Mouse (Mus musculus) thymus, postnatal 36 days (tissue): Measurements from ENCODE around the gene Suclg2.
"Not testable (repeated sequence)": the region's sequence is repeated elsewhere in the genome, so short reads cannot be mapped to it uniquely, and the experiment has no call there.

Experiments used
- DNase-seq, 2 experiments: peaks; one replicate each; pipeline ENCODE4 v3.0.0; 2022; ENCODE audit warnings: mixed read lengths in 2 of 2

Suclg2 gene

DNA sequence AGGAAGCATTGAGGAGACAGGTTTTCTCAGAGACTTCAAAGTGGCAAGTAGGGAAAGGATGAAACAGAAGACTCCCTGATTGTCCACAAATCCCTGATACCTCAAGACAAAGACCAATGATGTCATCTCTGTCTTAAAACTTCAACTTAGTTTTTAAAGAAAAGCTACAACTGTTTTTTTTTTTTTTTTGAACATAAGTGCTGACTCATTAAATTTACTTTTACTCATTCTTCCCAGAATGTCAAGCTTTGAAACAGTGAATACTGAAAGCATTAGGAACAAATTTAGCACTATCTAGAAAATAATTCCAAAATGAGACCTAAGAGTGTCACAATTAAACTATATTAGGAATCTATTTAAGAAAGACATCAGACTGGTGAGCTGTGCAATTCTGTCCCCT, 98.8 kb downstream of the Suclg2 start:
- no peak for DNase-seq

DNA sequence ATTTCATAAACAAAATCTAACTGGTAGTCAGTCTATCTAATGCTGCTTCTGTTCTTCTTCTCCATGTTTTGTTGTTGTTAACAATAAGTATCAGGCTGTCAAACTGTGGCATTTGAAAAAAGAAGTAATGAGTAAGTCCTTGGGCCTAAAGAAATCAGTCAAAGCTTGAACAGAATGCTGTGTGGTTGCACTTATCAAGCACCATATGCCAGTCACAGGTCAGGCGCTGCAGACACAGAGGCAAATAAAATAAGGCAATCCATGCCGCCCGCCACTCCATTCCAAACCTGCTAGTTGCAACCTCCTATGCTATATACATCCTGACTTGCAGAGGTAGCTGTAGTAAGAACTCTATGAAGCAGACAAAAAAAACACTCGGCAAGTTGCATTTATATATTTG, 100.2 kb downstream of the Suclg2 start:
- DNase-seq, result no peak

DNA sequence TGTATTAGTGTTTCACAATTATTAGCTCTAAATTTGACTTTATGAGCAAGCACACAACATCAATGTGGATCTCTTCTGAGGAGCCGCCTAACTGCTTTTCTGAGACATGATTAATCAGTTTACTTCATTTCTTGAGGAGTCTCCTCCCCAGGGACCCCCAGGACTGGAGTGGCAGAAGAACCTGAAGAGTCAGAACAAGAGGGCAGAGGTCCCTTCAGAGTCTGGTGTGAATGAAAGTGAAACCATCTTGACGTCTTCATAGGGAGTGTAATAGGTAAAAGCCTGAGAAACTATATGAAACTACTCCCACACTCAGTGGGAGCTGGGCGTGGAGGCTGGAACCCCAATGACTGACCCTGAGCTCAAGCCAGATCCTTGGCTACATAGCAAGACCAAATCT, 105.4 kb downstream of the Suclg2 start:
- DNase-seq, result no peak

DNA sequence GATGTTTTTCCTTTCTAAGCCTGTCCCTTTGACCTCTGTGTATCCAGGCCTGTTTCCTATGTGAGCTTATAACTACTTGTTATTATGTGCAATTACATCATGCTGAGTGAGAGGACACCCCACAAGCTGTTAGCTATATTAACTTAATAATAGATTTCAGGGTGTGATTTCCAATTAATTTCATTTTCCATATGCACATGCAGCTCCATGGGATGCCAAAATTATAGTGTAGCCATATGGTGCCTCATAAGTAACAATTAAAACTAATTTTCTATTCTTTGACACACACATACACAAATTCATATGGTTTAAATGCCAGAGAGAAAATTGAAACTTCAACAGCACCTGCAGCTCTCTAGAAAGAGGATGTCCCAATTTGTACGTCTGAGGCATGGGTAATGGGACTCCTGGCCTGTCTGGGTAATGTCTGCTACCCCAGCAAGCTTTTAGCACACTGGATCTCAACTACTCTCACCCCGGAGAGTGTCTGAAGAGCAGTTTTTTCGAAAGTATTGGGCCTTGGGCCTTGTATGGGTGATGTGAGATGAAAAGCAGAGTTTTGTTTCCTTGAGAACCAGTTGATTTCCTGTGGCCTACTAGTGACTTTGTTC, 106.1 kb downstream of the Suclg2 start:
- no peak for DNase-seq

DNA sequence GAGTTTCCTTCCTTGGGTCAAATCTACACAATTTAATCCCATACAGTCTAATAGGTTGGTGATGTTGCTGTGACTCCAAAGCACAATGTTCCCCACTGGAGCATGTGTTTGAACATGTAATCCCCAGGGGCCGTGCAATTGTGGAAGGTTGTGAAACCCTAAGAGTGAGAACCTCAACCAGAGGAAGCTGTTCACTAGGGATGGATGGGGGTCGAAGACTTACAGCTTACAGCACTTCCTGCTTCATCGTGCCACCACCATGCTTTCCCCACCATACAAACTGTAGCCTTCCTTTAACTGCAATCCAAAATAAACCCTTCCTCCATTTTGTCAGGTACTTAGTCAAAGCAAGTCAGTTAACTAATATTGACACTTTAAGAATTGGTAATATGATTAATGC, 107.5 kb downstream of the Suclg2 start:
- no peak for DNase-seq

DNA sequence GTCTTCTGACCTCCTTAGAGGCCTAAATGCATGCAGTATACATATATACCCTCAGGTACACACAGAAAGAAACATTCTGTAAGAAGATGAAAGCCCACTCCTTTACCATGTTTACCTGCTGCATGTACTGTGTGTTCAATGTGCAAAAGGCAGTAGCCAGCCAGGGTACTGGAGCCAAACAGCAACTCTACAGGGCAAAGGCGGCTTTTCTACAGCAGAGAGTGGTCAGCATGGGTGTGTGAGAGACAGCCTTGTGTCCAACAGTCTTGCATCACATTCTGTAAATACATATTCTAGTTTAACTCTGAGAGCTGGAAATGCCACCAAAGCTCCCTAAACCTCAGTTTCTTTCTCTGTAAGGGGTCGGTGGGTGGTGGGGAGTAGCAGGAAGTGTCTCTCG, 110.5 kb downstream of the Suclg2 start:
- no peak for DNase-seq

DNA sequence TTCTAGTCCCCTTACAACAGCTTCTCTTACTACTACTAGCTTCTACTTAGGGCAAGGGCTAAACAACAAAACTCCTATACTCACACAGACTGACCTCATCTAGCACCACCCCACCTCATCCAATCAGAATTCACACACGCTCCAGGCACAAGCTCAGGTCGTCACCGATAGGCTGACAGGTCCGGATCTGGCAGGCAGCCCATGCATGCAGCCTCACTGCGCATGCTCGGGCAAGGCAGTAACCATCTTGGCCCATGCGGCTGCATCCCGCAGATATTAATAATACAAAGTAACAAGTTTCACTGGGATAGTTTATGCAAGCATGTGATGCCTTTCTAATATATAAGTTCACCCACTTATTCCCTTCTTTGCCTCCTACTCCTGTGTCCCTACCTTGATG, 117.9 kb downstream of the Suclg2 start:
- DNase-seq, result not testable (repeated sequence)

DNA sequence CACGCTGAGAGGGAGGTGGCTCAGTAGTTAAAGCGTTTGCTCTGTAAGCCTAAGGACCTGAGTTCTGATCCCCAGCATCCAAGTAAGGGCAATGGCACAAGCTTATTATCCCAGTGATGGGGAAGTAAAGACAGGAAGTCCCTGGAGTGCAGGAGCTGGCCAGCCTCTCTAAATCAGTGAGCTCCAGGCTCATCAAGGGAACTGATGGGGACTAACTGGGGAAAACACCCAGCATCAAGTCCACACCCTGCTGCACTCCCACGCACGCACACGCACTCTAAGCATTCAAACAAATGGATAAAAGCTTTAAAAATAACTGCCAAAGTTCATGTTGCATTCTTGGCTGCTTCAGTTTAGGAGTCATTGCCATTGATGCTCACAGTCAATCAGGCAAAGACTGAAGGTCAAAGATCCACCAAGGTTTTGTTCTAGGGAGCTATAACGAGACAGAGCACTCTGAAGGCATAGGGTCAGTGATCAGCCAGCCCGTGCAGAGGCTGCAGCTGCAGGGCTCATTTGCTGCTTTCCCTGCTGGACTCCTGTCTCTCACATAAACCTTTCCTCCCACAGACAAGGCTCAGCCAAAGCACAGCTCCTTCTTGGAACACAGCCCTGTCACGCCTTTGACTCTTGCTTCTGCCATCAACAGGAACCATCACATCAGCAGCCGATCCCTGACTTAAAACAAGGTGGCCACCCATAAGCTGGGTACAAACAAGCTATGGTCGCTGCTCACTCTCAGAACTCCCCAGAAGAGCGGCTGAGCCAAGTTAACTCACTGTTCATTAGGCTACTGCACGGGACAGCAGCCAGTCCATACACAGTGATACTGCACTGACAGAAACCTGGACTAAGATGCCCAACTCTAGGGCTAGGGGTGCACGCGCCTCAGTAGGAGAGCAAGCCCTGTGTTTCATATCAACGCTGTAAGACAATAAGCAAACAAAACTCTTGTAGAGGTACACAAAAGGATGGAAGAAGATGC, 121.5 kb downstream of the Suclg2 start:
- DNase-seq, result no peak

DNA sequence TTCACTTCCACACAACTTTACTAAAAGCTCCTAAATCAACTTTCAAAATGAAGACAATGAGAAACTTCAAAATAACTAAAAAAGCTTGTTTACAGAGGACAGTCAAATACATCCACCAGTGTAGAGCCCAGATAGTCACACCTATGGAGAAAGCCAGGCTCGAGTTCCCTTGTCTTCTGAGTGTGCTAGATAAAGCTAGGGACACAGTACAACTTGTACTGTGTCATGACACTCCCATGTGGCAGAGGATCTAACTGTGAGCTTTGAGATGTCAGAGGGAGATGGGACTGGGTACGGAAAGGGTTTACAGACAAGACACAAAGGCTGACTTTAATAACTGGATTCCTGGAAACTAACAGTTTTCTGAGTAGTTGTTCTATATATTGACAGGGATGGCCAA, 122.7 kb downstream of the Suclg2 start:
- DNase-seq, result no peak

DNA sequence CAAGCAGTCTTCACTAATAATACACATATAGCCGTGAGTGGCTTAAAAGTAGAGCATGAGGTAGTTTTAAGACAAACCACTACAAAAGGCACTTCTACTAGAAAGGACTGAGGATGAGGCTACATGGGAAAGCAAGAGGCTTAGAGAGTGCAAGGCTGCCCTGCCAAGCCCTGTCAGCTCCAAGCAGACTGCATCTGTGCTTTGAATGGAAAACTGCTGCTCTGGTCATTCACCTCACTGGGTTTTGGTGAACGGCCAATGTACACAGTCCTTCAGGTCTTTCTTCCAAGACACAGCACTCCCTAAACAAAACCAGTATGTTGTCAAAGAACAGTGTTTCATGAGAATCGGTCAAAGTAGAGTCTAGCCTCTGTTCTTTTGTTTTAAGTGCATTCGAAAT, 124.4 kb downstream of the Suclg2 start:
- DNase-seq, result no peak

DNA sequence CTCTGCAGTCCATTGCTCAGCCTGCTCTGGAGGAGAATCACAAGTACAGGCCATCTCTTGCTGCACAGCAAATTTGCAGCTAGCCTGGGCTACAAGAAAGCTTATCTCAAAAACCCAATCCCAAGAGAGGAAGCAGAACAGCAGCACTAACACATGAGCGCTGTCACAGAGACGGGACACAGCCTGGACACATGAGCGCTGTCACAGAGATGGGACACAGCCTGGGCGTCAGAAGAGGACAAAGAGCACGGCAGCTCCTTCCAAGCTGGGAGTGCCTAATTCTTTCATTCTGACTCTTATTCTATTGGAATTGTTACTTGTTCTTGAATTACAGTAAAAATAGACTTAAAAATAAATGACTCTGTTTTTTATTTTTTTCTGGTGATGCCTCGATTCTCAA, 126.2 kb downstream of the Suclg2 start:
- DNase-seq, result no peak

DNA sequence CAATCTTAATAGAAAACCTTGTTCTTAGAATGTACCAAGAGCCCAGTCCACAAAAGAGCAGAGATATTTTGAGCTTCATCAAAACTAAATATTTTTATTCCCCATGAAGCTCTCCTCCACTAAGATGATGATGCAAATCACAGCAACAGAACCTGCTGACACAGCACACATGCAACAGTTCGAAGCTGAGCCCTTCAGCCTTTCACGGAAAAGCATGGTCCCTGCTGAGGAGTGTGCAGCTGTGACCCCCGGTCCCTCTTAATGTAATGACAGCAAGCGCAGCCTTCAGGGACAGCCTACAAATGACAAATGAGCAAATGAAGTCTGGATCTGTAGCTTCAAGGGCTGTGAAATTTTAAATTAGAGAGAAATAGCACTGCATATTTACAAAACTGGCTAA, 128.1 kb downstream of the Suclg2 start:
- DNase-seq, result no peak

DNA sequence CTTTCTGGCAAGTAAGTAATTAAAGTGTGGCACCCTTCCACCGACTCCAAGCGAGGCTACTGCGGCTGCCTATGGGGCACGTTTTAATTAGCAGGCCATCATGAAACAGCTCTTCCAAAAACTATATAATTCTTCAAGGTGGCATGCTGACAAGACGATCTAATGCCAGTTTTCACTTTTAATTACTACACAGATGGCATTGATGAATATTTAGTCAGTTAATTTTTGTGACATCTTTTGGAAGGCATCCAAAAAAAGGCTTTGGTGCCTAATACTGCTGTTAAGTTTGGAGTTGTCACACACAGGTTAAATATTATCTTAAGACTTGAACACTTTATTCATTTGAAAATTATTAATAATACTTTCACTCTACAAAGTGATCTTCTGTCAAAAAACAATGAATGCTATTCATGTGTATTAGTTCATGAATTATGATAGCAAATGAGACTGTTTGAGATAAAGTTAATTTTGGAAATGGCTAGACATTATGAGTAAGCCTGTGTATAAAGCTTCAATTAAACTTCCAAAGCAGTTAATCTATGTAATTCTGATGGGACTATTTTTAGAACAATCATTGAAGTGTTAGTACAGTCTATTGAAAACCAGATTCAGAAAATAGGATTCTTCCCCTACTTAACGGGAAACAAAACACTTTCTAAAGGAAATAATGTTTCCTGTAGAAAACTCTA, 131.3 kb downstream of the Suclg2 start:
- DNase-seq, result no peak

DNA sequence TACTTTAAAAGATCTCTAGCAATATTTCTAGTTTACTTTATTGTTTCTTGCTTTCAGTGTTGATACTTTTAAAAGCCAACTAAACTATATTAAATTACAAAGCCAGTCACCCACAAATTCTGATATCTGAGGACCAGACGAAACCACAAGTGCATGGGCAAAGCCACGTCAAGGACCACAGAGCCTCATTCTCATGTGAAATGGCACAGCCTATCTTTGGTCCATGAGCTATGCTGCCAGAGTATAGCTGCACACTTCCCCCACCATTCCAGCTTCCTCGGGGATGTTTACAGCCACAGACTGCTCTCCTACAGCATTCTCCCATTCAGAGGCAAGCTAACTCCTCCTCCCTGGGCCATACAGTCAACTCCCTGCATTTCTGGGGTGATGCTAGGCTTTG, 136.7 kb downstream of the Suclg2 start:
- DNase-seq, result no peak

DNA sequence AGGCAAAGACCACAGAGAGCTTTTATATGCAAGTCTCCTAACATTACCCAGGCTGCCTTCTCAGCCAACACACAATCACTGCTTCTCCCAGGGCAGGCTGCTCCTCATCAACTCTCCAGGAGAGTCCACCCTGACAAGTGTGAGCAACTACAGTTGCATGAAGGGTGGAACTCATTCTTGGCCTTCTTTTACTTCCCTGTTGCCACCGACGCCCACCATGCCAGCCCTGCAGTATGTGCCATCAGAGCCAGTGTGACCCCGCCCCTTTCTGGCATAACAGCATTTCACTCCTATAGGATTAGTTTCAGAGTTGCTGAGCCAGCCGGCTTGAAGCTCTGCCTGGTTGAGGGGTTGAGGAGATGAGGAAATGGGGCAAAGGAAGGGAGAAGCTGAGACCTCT, 138.8 kb downstream of the Suclg2 start:
- DNase-seq, result no peak

DNA sequence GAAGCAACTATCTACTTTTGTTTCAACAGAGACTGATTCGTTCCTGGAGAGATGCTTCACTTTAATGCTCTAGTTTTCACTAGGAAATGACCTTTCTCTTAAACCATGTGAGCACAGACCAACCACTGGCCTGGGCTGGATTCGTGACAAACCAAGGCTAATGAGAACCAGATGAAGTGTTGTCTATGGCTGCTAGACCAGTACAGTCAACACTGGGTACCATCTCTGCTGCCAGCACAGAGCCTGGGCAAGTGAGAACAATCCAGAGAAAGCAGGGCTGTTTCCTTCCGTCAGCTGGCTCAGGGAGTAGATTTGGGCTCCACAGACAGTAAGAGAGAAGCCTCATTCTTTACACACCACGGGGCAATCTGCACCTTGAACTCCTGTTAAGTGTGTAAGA, 143.1 kb downstream of the Suclg2 start:
- no peak for DNase-seq

DNA sequence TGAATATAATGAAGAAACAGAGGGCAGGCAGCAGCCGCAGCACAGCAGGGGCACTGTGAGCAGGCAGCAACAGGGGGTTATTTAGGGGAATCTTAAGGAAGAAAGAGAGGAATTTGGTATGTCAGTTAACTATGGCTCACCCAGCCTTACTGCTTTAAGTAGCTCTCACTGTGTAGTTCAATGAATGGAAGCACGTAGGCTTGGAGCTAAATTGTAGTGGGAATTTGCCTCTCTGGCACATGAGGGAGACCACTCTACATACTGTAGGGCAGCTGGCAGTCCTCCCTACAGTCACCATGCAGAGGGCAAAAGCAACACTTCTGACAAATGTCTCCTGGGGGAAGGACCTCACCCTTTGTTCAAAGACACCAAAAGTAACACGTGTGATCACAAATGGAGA, 143.7 kb downstream of the Suclg2 start:
- no peak for DNase-seq

DNA sequence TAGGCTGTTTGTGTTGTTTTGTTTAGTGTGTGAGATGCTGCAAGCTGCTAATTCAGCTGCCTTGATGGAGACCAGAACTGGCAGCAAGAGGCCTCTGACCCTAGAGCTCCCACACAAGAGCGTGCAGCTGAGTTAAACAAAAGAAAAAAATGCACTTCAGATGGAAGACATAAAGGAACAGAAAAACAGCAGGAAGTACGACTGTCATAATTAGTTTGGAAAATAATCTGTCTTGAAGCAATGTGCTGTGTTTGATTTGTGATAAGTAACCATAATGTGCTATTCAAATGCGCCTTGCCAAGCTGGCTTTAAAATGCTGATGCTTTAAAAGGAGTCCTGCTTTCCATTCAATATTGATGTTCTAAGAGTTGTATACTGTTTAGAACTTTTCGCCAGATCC, 144.2 kb downstream of the Suclg2 start:
- no peak for DNase-seq

DNA sequence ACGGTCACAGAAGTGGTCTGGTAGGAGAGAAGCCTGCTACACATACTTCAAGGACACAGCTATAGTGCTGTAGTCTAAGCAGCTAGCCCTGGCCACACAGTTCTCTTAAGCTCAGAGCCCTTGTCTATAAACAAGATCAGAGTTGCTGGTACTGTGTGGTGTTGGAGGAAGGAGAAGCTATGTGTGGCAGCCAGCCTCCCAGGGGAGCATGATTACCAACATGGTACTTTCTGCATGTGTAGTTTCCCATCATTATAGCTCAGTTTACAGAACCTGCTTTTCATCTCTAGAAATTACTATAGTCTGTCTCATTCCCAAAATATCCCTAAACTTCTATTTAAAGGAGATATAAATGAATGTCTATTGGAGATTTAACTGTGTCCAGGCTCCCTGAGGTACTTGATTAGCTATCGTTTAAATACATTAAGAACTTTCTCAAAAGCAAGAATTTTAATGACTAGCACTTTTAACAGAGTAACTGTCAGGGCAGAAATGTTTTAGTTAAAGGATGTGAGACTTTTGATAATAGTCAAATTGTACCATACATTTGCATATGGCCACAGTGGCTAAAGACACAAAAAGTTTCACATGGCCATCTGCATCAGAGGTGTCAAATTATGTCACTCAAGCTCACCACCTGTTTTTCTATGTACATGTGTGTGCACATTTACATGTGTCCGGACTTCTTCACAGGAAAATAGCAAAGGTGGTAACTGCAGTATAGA, 145.4 kb downstream of the Suclg2 start:
- DNase-seq, result no peak

DNA sequence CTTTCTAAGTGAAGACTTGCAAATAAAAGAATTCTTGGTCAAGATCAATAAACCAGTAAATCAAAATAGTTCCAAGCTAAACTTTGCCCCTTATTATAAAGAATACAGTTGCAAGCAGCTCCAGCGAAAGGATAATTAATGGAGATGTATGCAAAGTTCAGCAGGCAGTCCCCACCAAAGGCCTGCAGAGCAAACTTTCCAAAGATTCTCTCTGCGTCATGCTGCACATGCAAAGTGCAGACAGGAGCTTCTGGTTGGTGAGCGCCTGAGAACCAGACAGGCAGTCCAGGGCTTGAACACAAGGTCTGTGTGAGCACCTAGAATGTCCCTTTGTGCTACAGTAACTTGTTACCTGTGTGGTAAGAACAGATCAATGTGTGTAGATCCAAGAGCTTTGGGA, 147.0 kb downstream of the Suclg2 start:
- no peak for DNase-seq

DNA sequence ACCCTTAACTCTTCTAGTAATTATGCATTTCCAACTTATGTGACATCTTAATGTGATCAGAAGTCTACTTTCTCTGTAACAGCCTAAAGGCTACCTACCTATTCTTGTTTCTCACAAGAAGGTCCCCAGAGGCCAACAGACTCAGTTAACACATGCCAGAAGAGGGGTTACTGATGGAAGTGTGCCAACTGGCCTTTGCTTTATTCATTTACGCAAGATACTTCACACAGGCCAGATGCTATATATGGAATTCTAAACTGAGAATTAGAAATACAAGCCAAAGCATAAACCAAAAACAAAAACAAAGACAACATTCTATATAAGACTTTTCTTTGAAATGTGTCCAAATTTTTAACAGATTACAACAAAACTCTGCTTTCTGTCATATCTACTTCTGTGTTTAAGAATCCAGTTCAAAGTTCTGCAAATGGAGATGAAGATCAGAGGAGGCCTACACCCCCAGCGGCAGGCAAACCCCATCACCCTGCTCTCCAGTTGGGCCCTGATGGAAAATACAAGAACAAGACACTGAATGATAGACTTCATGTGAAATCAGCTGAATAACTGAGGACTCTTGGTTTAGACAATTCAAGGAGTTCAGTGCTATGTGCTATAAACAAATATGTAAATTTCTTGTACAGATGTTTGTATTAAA, 155.1 kb downstream of the Suclg2 start:
- DNase-seq, result no peak

DNA sequence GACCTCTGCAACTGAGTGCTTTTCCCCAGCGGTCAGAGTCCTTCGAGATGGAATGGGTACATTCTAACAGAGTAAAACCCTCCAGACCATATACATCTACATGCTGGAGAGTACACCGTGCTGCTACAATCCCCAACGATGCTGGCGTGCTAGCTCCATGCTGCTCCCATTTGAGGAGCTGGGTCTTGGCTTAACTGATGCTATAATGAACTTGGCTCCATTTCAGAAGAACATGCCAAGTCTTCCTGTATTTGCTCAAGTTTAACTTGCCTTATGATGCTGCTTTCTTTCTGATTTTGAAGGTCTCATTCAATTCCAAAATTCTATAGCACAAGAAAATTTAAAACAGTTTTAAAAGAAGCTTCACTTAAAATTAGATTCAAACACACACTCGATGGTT, 162.3 kb downstream of the Suclg2 start:
- no peak for DNase-seq
